Mouse (Mus musculus): ENCODE data around the gene Speer4e.
"Not testable (repeated sequence)": the region's sequence is repeated elsewhere in the genome, so short reads cannot be mapped to it uniquely, and the experiment has no call there.

Gene Speer4e

GRCm38 (mm10) chr5:14938329-14938728 is at the start of gene Speer4e:
Gene Speer4e, minus strand, starts transcription at chr5:14938429.
- not testable (repeated sequence) for DNase-seq

- not testable (repeated sequence) for DNase-seq
Measured at GRCm38 (mm10) chr5:14986649-14987387, 48.6 kb upstream of the Speer4e start.

GRCm38 (mm10) chr5:14978835-14979234 is 40.6 kb upstream of the Speer4e start, which contains the start of gene Gm10354:
Gene Gm10354, minus strand, starts transcription at chr5:14978935.
- DNase-seq: not testable (repeated sequence)

GRCm38 (mm10) chr5:14977368-14977767 is 39.1 kb upstream of the Speer4e start:
- not testable (repeated sequence) for DNase-seq

GRCm38 (mm10) chr5:14975294-14975693 is 37.1 kb upstream of the Speer4e start:
- DNase-seq: not testable (repeated sequence)

- DNase-seq: not testable (repeated sequence)
Measured at GRCm38 (mm10) chr5:14972841-14973240, 34.6 kb upstream of the Speer4e start.

GRCm38 (mm10) chr5:14963821-14964220 is 25.6 kb upstream of the Speer4e start:
- not testable (repeated sequence) for DNase-seq

- not testable (repeated sequence) for DNase-seq
Measured at GRCm38 (mm10) chr5:14961502-14961901, 23.3 kb upstream of the Speer4e start.

- not testable (repeated sequence) for DNase-seq
Measured at GRCm38 (mm10) chr5:14955928-14956706, 17.9 kb upstream of the Speer4e start.

- DNase-seq: not testable (repeated sequence)
Measured at GRCm38 (mm10) chr5:14953587-14953986, 15.4 kb upstream of the Speer4e start.

- DNase-seq: not testable (repeated sequence)
Measured at GRCm38 (mm10) chr5:14952749-14953148, 14.5 kb upstream of the Speer4e start.

- DNase-seq: not testable (repeated sequence)
Measured at GRCm38 (mm10) chr5:14951822-14952221, 13.6 kb upstream of the Speer4e start.

- peak; percentile 8 for DNase-seq
Measured at GRCm38 (mm10) chr5:14947482-14948198, 9.4 kb upstream of the Speer4e start.

- DNase-seq: not testable (repeated sequence)
Measured at GRCm38 (mm10) chr5:14945524-14945923, 7.3 kb upstream of the Speer4e start.

- not testable (repeated sequence) for DNase-seq
Measured at GRCm38 (mm10) chr5:14941043-14941442, 2.8 kb upstream of the Speer4e start.

- DNase-seq: not testable (repeated sequence)
Measured at GRCm38 (mm10) chr5:14933721-14934120, 4.5 kb downstream of the Speer4e start.

GRCm38 (mm10) chr5:14927047-14927446 is 11.2 kb downstream of the Speer4e start:
- not testable (repeated sequence) for DNase-seq

- not testable (repeated sequence) for DNase-seq
Measured at GRCm38 (mm10) chr5:14914799-14915198, 23.4 kb downstream of the Speer4e start, which contains the start of gene Gm9758. Gene Gm9758, minus strand, starts transcription at chr5:14914899.

GRCm38 (mm10) chr5:14914361-14914760 is 23.9 kb downstream of the Speer4e start:
- not testable (repeated sequence) for DNase-seq

- DNase-seq: not testable (repeated sequence)
Measured at GRCm38 (mm10) chr5:14903539-14903938, 34.7 kb downstream of the Speer4e start.

- DNase-seq: no peak
Measured at GRCm38 (mm10) chr5:14892242-14892641, 46.0 kb downstream of the Speer4e start.

- peak; percentile 45 for DNase-seq
Measured at GRCm38 (mm10) chr5:14885291-14885690, 52.9 kb downstream of the Speer4e start.

All from lung, postnatal 10 days (tissue).